Mouse (Mus musculus) CH12.LX (cell line): ENCODE measurements around the gene Nsl1.

Experiments
- CTCF ChIP-seq, 2 experiments: IDR thresholded peaks in 1 of 2; conservative IDR thresholded peaks in 1 of 2; 2 replicates each; pipeline ENCODE4 v1.5.1; 2011 to 2012; ENCODE audit warnings: low read depth in 2 of 2, low read length in 2 of 2, improper control_type of control experiment in 1 of 2, inconsistent platforms in 1 of 2, mild to moderate bottlenecking in 1 of 2, moderate library complexity in 1 of 2
- GABPA ChIP-seq: IDR thresholded peaks from 2 replicates; pipeline ENCODE4 v1.6.1; 2012; ENCODE audit warnings: low read depth, low read length, improper control_type of control experiment, inconsistent platforms; ENCODE audit not compliant: insufficient replicate concordance
- HCFC1 ChIP-seq: IDR thresholded peaks from 2 replicates; pipeline ENCODE4 v1.6.1; 2012; ENCODE audit warnings: low read depth, mild to moderate bottlenecking, inconsistent platforms, low read length, improper control_type of control experiment
- MAX ChIP-seq: IDR thresholded peaks from 2 replicates; pipeline ENCODE4 v1.6.1; 2011; ENCODE audit warnings: low read length, improper control_type of control experiment
- NELFE ChIP-seq: IDR thresholded peaks from 2 replicates; pipeline ENCODE4 v1.6.1; 2011; ENCODE audit warnings: low read depth, low read length, improper control_type of control experiment
- POLR2A ChIP-seq: IDR thresholded peaks from 2 replicates; pipeline ENCODE4 v1.6.1; 2011; ENCODE audit warnings: low read depth, mild to moderate bottlenecking, improper control_type of control experiment, low read length
- POLR2AphosphoS2 ChIP-seq: IDR thresholded peaks from 2 replicates; pipeline ENCODE4 v1.6.1; 2011; ENCODE audit warnings: low read depth, low read length, improper control_type of control experiment
- SIN3A ChIP-seq: IDR thresholded peaks from 2 replicates; pipeline ENCODE4 v1.6.1; 2012; ENCODE audit warnings: low read length, improper control_type of control experiment, inconsistent platforms

GRCm38 (mm10) chr1:191102730-191103370 lies 40.0 kb downstream of the Nsl1 start:
- TF ChIP-seq POLR2A (no peak), CTCF (conservative IDR thresholded peaks at IDR 0.05 in 1 of 2, IDR thresholded peaks at IDR 0.05 in 1 of 2; ENCODE audit: low read depth in 2 of 2, low read length in 2 of 2) (no peak), GABPA (no peak), NELFE (no peak), MAX (no peak), POLR2AphosphoS2 (no peak), HCFC1 (no peak), SIN3A (no peak)
